Mouse (Mus musculus) forebrain, embryonic 10.5 days (tissue): ENCODE measurements around the gene Clec9a. TPM values are rescaled to one million over a fixed set of nuclear protein-coding genes. Genes with fewer than 3 reads are reported as not detected.
A peak's percentile ranks its signal among the peaks of the same experiment; 100 is the strongest.

Experiments used
- DNase-seq: peaks from one replicate; pipeline ENCODE4 v3.0.0-alpha.2; 2017; ENCODE audit warnings: low spot score; ENCODE audit errors: extremely low spot score
- H3K27ac ChIP-seq: fragments of 300-500 bp; sonication (generic); 2 replicates; pipeline ENCODE4 v1.5.1; 2016; ENCODE audit warnings: mild to moderate bottlenecking
- H3K27me3 ChIP-seq: fragments of 300-500 bp; sonication (generic); 2 replicates; pipeline ENCODE4 v1.6.1; 2016; ENCODE audit warnings: mild to moderate bottlenecking; ENCODE audit not compliant: poor library complexity, severe bottlenecking
- H3K36me3 ChIP-seq: fragments of 300-500 bp; sonication (generic); replicated peaks from 2 replicates; pipeline ENCODE4 v1.6.1; 2016; ENCODE audit warnings: mild to moderate bottlenecking, moderate library complexity
- H3K4me1 ChIP-seq: fragments of 300-500 bp; sonication (generic); 2 replicates; pipeline ENCODE4 v1.6.1; 2016
- H3K4me3 ChIP-seq: fragments of 300-500 bp; sonication (generic); 2 replicates; pipeline ENCODE4 v1.5.1; 2016; ENCODE audit warnings: mild to moderate bottlenecking, moderate library complexity
- H3K9me3 ChIP-seq: fragments of 300-500 bp; sonication (generic); 2 replicates; pipeline ENCODE4 v1.6.1; 2016; ENCODE audit warnings: mild to moderate bottlenecking, moderate library complexity
- WGBS: fragments of 180-500 bp; shearing (Covaris S2); methylation state at CpG from one replicate; pipeline ENCODE4 v1.1.7; 2016; 5-methylcytosine and 5-hydroxymethylcytosine counted together
- polyA plus RNA-seq: library from polyadenylated mRNA; unstranded; fragments of >200 nt; fragmentation: Nextera tagmentation; extraction: Ambion mirVana; gene quantifications from 2 replicates; pipeline ENCODE4 v1.2.1, GENCODE M21; 2016

The Clec9a gene
- 0.36 TPM in 2 replicates for polyA plus RNA-seq

DNA sequence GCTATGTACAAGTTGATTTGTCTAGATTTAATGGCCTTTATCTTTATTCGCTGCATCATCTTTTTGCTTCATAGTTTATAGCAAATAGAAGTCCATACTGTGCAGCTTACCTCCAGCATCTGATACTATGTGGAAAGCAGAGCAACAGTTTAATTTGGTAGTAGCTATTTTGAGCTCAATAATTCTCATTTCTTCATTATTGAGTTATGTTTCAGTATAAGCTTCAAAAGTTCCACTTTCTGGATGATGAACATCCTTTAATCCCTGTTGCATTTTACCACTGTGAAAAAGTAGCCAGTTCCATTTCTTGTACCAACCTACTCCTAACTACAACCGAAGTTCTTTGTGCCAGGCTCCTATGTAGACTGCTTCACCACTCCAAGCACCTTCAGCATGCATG is at the start of gene Clec9a:
Clec9a (plus strand) TSS at position 301 of the 400 bp plus-strand sequence.
- 85% methylated on average over 2 of the region's 2 CpGs for WGBS

GRCm38 (mm10) chr6:129359515-129359914 is 49.1 kb upstream of the Clec9a start:
- no peaks in the 10 kb centered on the region for H3K9me3 ChIP-seq
- no peak overlapping the region for H3K27ac ChIP-seq
- H3K4me1 ChIP-seq, result no peaks in the 10 kb centered on the region
- 88% methylated on average over 2 of the region's 2 CpGs for WGBS
- no peaks in the 10 kb centered on the region for H3K27me3 ChIP-seq
- no peak for DNase-seq
- no peak overlapping the region for H3K4me3 ChIP-seq
- no peaks in the 10 kb centered on the region for H3K36me3 ChIP-seq

More for the DNA sequence above, at the start of gene Clec9a:
- no peak for DNase-seq
- no peaks in the 10 kb centered on the region for H3K9me3 ChIP-seq
- H3K27ac ChIP-seq, result no peak within 1 kb of the TSS
- H3K4me3 ChIP-seq, result no peak within 1 kb of the TSS
- H3K27me3 ChIP-seq, result no peaks in the 10 kb centered on the region
- H3K4me1 ChIP-seq, result no peaks in the 10 kb centered on the region
- H3K36me3 ChIP-seq, result no peaks in the 10 kb centered on the region

DNA sequence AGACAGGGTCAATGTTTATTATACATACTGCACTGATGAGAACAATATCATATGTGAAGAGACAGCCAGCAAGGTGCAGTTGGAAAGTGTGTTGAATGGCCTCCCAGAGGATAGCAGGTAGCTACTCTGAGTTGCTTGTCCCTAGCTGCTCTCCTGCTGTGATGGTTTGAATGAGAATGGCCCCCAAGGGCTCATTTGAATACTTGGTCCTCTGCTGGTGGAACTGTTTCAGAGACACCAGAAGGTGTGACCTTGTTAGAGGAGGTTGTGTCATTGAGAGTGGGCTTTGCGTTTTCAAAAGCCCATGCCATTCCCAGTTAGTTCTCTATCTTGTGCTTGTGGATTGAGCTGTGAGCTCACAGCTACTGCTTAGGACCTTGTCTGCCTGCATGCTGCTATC is 44.7 kb upstream of the Clec9a start:
- H3K27me3 ChIP-seq, result no peaks in the 10 kb centered on the region
- DNase-seq, result no peak
- H3K4me3 ChIP-seq, result no peak overlapping the region
- no peaks in the 10 kb centered on the region for H3K4me1 ChIP-seq
- 34% methylated on average over 1 of the region's 1 CpGs for WGBS
- no peaks in the 10 kb centered on the region for H3K36me3 ChIP-seq
- H3K27ac ChIP-seq, result no peak overlapping the region
- no peaks in the 10 kb centered on the region for H3K9me3 ChIP-seq

DNA sequence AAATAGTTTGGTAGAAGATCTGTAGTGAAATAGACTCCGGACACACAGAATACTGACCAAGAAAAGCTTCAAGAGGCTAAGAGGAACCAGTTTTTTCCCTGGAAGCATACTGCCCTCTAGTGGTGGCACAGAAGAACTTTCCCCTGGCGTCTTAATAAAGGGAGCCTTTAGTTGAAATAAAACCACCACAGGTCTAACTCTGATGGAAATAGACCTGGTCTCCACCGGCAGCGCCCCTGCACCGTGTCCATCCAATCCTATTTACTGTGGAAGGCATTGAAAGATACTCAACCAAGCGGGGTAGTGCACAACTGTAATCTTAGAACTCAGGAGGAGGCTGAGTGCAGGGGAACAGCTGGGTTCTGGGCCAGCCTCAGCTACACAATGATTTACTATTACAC is 42.7 kb upstream of the Clec9a start:
- peak; percentile 25 for DNase-seq
- WGBS, result 22% methylated on average over 6 of the region's 6 CpGs
- H3K27me3 ChIP-seq, result no peaks in the 10 kb centered on the region

DNA sequence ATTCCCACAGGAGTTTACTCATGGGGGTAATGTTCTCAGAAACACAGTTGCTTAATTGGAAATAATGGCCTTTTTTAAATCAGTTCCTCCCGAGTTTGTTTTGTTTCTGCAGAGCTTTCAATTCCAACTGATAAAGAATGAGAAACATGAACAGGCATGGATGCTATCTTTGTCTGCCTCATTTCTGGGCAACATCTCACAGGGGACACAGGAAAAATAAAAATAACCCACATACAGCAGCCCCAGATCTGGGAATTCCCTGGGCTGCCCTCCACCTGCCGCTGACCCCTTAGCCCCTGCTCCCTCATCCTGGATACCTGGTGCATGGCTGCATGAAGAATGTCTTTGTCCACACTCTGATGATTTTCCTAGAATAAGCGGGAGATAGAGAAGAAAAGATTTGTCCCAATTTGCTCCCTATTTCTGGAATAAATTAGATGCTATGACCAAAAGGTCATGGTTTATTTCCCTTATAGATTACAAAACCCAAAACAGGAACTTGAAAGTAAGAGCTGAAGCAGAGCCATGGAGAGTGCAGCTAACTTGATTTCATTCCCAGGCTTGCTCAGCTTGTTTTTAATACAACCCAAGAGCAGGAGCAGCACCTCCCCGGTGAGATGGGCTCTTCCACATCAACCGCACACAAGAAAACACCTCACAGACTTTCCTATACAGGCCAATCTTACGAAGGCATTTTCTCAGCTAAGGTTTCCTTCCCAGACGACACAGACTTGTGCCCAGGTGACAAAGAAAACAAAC is 39.1 kb upstream of the Clec9a start:
- Histone ChIP-seq H3K27ac (no peak overlapping the region), H3K27me3 (no peaks in the 10 kb centered on the region), H3K4me3 (no peak overlapping the region), H3K36me3 (no peaks in the 10 kb centered on the region), H3K9me3 (no peaks in the 10 kb centered on the region), H3K4me1 (no peaks in the 10 kb centered on the region)
- DNase-seq, result no peak
- 72% methylated on average over 7 of the region's 7 CpGs for WGBS

More for the DNA sequence above, 42.7 kb upstream of the Clec9a start:
- H3K27ac ChIP-seq, result no peak overlapping the region
- no peak overlapping the region for H3K4me3 ChIP-seq
- H3K36me3 ChIP-seq, result no peaks in the 10 kb centered on the region
- no peaks in the 10 kb centered on the region for H3K9me3 ChIP-seq
- no peaks in the 10 kb centered on the region for H3K4me1 ChIP-seq

DNA sequence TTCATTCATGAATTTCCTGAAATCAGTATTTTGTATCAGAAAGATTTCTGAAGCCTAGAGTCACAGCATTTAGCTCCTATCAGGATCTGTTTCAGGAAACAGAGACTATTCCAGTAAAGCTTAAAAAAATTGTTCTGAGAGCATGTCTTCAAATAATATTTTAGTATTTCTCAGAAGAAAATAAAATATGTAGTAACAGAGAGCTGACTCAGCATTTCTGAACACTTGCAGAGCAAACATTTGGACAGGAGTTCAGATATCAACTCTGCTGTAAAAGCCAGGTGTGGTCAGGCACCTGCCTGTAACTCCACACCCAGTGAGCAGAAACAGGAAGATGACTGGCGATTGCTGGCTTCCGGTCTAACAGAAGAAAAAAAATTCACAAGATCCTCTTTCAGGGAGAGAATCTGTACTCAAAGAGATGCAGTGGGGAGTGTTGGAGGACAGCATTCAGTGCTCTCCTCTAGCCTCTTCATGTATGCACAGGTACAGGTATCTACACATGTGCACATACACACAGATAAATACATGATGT is 33.7 kb upstream of the Clec9a start:
- WGBS, result 89% methylated on average over 2 of the region's 2 CpGs
- Histone ChIP-seq H3K9me3 (no peaks in the 10 kb centered on the region), H3K27me3 (no peaks in the 10 kb centered on the region)

DNA sequence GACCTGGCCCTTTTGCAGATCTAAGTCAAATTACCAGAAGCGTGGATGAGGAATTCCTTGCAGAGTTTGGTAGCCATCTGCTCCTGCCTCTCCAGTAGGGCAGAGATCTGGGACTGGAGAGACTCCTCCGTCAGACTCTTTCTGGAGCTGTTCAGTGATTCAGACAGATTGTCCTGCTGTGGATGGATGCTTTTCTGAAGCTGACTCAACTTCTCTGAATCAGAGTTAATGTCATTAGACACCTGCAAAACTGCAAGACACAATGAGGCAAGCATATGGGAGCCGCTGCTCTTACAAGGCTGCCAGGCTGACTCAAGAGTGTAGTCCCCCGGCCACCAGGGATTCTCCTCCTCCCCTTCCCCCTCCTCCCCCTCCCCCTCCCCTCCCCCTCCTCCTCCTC is 28.2 kb upstream of the Clec9a start:
- H3K27me3 ChIP-seq, result no peaks in the 10 kb centered on the region

More for the DNA sequence above, 33.7 kb upstream of the Clec9a start:
- Histone ChIP-seq H3K4me3 (no peak overlapping the region), H3K27ac (no peak overlapping the region), H3K36me3 (no peaks in the 10 kb centered on the region), H3K4me1 (no peaks in the 10 kb centered on the region)
- DNase-seq, result no peak

DNA sequence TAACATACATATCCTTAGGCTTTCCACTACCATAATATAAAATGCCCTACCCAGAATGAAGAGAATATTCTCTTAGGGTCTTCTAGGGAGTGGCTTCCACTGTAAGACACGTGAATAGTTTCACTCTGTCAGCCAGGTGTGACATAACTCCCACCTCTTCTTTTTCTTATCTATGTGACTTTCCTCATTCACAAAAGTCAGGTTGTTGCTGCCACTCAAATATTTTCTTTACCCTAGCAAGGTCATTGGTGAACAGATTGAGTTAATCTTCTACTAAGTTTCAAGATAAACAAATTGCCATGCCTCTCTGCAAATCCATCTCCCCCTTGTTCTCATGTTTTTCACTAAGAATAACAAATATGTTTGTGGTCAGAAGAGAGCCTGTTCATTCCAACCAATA is 26.9 kb upstream of the Clec9a start:
- no peak overlapping the region for H3K4me3 ChIP-seq
- no peak for DNase-seq
- H3K4me1 ChIP-seq, result peaks cover 7% of the 10 kb centered on the region; the same call in 1 of the 2 replicates
- WGBS, result 89% methylated on average over 1 of the region's 1 CpGs
- no peaks in the 10 kb centered on the region for H3K9me3 ChIP-seq
- H3K27ac ChIP-seq, result no peak overlapping the region
- H3K36me3 ChIP-seq, result no peaks in the 10 kb centered on the region
- no peaks in the 10 kb centered on the region for H3K27me3 ChIP-seq

More for the DNA sequence above, 28.2 kb upstream of the Clec9a start:
- DNase-seq, result no peak
- Histone ChIP-seq H3K9me3 (no peaks in the 10 kb centered on the region), H3K27ac (no peak overlapping the region), H3K4me3 (no peak overlapping the region), H3K4me1 (peaks cover 7% of the 10 kb centered on the region; the same call in 1 of the 2 replicates), H3K36me3 (no peaks in the 10 kb centered on the region)
- WGBS, result 72% methylated on average over 4 of the region's 4 CpGs

DNA sequence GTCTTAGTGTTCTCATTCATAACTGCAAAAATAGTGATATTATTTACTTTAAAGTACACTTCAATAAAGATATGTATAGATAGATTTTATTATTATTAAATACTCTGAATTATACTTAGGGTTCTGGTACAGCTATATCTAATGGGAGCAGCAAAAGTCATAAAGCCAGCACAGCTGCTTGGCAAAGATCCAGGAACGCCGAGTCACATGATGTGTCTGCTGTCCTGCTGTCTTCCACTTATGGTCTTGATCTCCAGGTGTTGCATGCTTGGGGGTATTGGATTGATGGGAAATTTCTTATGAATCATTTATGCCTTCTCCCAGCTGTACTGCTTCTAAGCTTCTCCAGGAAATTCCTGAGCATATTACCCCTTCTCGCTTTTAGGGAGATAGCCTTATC is 25.2 kb upstream of the Clec9a start:
- H3K27ac ChIP-seq, result no peak overlapping the region
- H3K9me3 ChIP-seq, result no peaks in the 10 kb centered on the region
- no peaks in the 10 kb centered on the region for H3K36me3 ChIP-seq
- no peak overlapping the region for H3K4me3 ChIP-seq
- DNase-seq, result no peak
- H3K4me1 ChIP-seq, result peaks cover 7% of the 10 kb centered on the region; the same call in 1 of the 2 replicates
- 91% methylated on average over 3 of the region's 3 CpGs for WGBS
- no peaks in the 10 kb centered on the region for H3K27me3 ChIP-seq

GRCm38 (mm10) chr6:129385000-129385399 is 23.7 kb upstream of the Clec9a start:
- Histone ChIP-seq H3K27ac (no peak overlapping the region), H3K9me3 (no peaks in the 10 kb centered on the region), H3K36me3 (no peaks in the 10 kb centered on the region), H3K4me3 (no peak overlapping the region), H3K27me3 (no peaks in the 10 kb centered on the region), H3K4me1 (peaks cover 7% of the 10 kb centered on the region; the same call in 1 of the 2 replicates)
- 89% methylated on average over 4 of the region's 4 CpGs for WGBS
- DNase-seq, result no peak

DNA sequence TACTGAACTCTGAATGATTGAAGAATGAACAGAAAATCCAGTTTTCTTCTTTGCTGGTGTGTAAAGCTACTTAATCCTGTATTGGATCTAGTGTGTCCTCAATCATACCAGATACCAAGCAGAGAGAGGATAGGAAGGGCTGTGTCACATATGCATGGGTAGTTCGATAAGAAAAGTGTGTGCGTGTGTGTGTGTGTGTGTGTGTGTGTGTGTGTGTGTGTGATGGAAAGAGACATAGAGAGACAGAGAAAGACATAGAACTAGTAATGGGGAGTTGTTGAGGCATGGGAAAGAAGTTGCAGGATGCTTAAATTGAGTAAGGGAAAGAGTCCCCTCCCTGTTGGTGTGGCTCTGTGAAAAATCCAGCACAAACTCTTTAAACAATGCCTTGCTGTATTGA is 22.9 kb upstream of the Clec9a start, which contains the start of gene Clec12b:
Clec12b (minus strand) TSS at position 101 of the 400 bp plus-strand sequence.
- Histone ChIP-seq H3K27ac (no peak within 1 kb of the TSS), H3K9me3 (no peaks in the 10 kb centered on the region), H3K4me1 (peaks cover 7% of the 10 kb centered on the region; the same call in 1 of the 2 replicates), H3K36me3 (no peaks in the 10 kb centered on the region), H3K4me3 (no peak within 1 kb of the TSS), H3K27me3 (no peaks in the 10 kb centered on the region)
- no peak for DNase-seq
- WGBS, result 83% methylated on average over 2 of the region's 2 CpGs

DNA sequence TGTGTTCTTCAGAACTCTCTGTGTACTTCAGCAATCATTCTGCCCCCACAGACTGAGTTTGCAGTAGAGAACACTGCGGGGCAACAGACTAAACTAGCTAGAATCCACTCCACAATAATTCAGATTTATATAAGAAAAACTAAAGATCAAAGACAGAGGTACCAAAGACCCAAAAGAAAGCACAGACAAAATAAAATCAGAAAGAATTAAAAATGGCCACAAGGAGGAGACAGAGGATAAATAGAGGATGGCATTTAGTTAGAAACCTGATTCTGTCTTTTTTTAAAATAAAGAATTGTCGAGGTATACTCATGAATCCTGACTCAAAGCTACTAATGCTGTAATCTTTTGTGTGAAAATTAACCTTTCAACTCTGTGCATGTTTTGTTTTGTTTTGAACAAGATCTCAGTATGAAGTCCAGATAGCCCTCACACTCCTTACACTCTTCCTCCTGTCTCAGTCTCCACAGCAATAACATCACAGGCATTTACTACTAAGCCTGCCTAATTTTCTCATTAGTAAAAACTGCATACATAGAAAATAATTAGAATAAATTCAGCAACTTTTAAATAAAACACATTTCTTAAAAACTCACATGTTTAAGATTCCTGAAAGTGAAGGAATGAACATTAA is 15.5 kb upstream of the Clec9a start:
- Histone ChIP-seq H3K9me3 (no peaks in the 10 kb centered on the region), H3K36me3 (no peaks in the 10 kb centered on the region), H3K4me3 (no peak overlapping the region), H3K27ac (no peak overlapping the region), H3K4me1 (no peaks in the 10 kb centered on the region), H3K27me3 (no peaks in the 10 kb centered on the region)
- DNase-seq, result no peak
- WGBS, result 39% methylated on average over 2 of the region's 2 CpGs

GRCm38 (mm10) chr6:129393732-129394131 is 14.9 kb upstream of the Clec9a start:
- 81% methylated on average over 6 of the region's 6 CpGs for whole genome bisulfite sequencing

More at GRCm38 (mm10) chr6:129393732-129394131, 14.9 kb upstream of the Clec9a start:
- Histone ChIP-seq H3K27me3 (no peaks in the 10 kb centered on the region), H3K36me3 (no peaks in the 10 kb centered on the region), H3K27ac (no peak overlapping the region), H3K4me1 (no peaks in the 10 kb centered on the region), H3K9me3 (no peaks in the 10 kb centered on the region), H3K4me3 (no peak overlapping the region)
- no peak for DNase-seq
